Mouse (Mus musculus): ENCODE results near the gene Lrp11.

Gene Lrp11

GRCm38 (mm10) chr10:7589592-7590233 lies at the start of gene Lrp11:
Gene Lrp11, plus strand, starts transcription at chr10:7589800.
- WGBS, result under 1% methylated on average over 76 of the region's 76 CpGs

- WGBS, result 93% methylated on average over 2 of the region's 2 CpGs
Measured at GRCm38 (mm10) chr10:7581401-7581800, 8.2 kb upstream of the Lrp11 start.

GRCm38 (mm10) chr10:7582157-7582890 lies 7.3 kb upstream of the Lrp11 start:
- 30% methylated on average over 11 of the region's 11 CpGs for WGBS

GRCm38 (mm10) chr10:7582891-7583557 lies 6.6 kb upstream of the Lrp11 start:
- 40% methylated on average over 7 of the region's 7 CpGs for WGBS

GRCm38 (mm10) chr10:7586771-7587170 lies 2.8 kb upstream of the Lrp11 start:
- 59% methylated on average over 2 of the region's 2 CpGs for WGBS

GRCm38 (mm10) chr10:7590234-7590689 lies 662 bp downstream of the Lrp11 start:
- under 1% methylated on average over 54 of the region's 54 CpGs for WGBS

- WGBS, result 8% methylated on average over 8 of the region's 8 CpGs
Measured at GRCm38 (mm10) chr10:7590792-7591191, 1.2 kb downstream of the Lrp11 start.

- 56% methylated on average over 7 of the region's 7 CpGs for WGBS
Measured at GRCm38 (mm10) chr10:7594797-7595196, 5.2 kb downstream of the Lrp11 start.

GRCm38 (mm10) chr10:7596251-7596650 lies 6.7 kb downstream of the Lrp11 start:
- 42% methylated on average over 1 of the region's 1 CpGs for WGBS

GRCm38 (mm10) chr10:7598177-7598576 lies 8.6 kb downstream of the Lrp11 start:
- WGBS, result 94% methylated on average over 7 of the region's 7 CpGs

GRCm38 (mm10) chr10:7600647-7601046 lies 11.0 kb downstream of the Lrp11 start:
- WGBS, result 9% methylated on average over 6 of the region's 6 CpGs

GRCm38 (mm10) chr10:7605168-7605567 lies 15.6 kb downstream of the Lrp11 start:
- WGBS, result 58% methylated on average over 2 of the region's 2 CpGs

GRCm38 (mm10) chr10:7606437-7606836 lies 16.8 kb downstream of the Lrp11 start:
- WGBS, result 94% methylated on average over 2 of the region's 2 CpGs

- WGBS, result 88% methylated on average over 17 of the region's 17 CpGs
Measured at GRCm38 (mm10) chr10:7608611-7609010, 19.0 kb downstream of the Lrp11 start.

- WGBS, result 67% methylated on average over 6 of the region's 6 CpGs
Measured at GRCm38 (mm10) chr10:7611647-7612046, 22.0 kb downstream of the Lrp11 start.

- whole genome bisulfite sequencing, result 85% methylated on average over 8 of the region's 8 CpGs
Measured at GRCm38 (mm10) chr10:7614834-7615233, 25.2 kb downstream of the Lrp11 start.

GRCm38 (mm10) chr10:7617146-7617545 lies 27.5 kb downstream of the Lrp11 start:
- WGBS, result 86% methylated on average over 11 of the region's 11 CpGs

GRCm38 (mm10) chr10:7617556-7617955 lies 28.0 kb downstream of the Lrp11 start:
- 56% methylated on average over 3 of the region's 3 CpGs for WGBS

GRCm38 (mm10) chr10:7619821-7620241 lies 30.2 kb downstream of the Lrp11 start:
- 90% methylated on average over 5 of the region's 5 CpGs for WGBS

GRCm38 (mm10) chr10:7620723-7621122 lies 31.1 kb downstream of the Lrp11 start:
- WGBS, result 92% methylated on average over 5 of the region's 5 CpGs

- 59% methylated on average over 3 of the region's 3 CpGs for WGBS
Measured at GRCm38 (mm10) chr10:7622378-7622777, 32.8 kb downstream of the Lrp11 start.

GRCm38 (mm10) chr10:7623861-7624518 lies 34.4 kb downstream of the Lrp11 start:
- WGBS, result 93% methylated on average over 3 of the region's 3 CpGs
